Mouse (Mus musculus): ENCODE measurements at regions not wholly inside any gene's neighbourhood (a gene's known extent, or its start where the extent isn't known, plus 50 kb on each side); places are given as distances from the start of the nearest gene placed in this dataset.

GRCm38 (mm10) chr10:9013549-9013925 lies 127.7 kb upstream of the Sash1 start:
- TF ChIP-seq POLR2A (IDR thresholded peaks at IDR 0.05; ENCODE audit: insufficient read depth, low read depth, low read length) (no peak), EP300 (IDR thresholded peaks at IDR 0.05; ENCODE audit: insufficient read depth, low read depth, low read length) (no peak), CTCF (IDR thresholded peaks at IDR 0.05) (no peak)

Data from heart, adult 2 months (tissue).